Mouse (Mus musculus): ENCODE measurements around the gene Kng2.

Kng2 gene

DNA sequence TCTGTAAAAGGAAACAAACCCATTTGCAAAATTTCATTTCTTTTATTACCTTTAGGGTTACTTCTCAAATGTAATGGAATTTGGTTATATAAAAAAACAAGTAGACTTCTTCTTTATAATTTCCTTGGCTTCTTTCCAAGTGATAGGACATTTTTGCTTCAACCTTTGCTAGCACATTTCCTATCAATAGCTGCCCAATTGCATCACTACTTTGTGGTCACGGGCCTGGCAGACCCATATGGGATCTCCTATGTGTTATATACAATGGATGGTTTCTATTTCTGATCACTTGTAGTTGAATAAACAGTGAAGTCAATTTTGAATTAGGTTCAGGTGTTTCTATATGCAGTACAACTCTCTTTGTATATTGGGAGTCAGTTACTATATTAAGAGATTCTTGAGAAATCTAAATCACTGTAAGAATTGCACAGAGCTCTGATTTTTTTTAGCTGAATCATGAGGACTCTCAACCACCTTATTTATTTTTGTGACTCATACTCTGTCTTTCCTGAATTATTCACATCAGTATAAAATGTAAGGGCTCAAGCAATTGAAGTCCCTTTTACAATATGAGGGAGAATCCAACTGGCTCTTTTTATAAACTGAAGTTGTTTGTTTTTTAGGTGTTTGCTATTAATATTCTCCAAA, 61.8 kb downstream of the Kng2 start:
- ChIA-PET CTCF (no interaction called here), POLR2A (no interaction called here)

DNA sequence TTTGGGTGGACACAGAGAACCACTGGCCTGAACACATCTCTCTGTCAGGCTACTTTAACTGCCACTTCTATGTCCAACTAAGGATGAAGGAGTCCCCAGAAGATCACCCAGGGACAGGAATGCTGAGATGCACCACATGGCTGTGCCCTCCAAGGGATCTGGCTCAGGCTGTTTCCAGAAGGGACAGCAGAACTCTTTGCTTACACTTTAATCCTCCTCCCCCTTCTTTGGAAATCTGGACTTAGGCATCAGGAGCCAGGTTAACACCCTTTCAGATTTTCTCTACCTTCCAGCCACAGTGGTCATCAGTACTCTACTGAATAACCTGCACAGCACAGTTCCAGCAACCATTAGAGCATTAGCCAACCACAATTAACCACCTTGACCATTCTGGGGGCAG, 66.0 kb downstream of the Kng2 start:
- ChIA-PET CTCF (no interaction called here), POLR2A (interaction anchor here in 1 of 4 experiments (0.9 kb wide), 1 partner anchor 697 kb away, joined by 3 read pairs; the partner anchor contains the start of gene Tra2b)

DNA sequence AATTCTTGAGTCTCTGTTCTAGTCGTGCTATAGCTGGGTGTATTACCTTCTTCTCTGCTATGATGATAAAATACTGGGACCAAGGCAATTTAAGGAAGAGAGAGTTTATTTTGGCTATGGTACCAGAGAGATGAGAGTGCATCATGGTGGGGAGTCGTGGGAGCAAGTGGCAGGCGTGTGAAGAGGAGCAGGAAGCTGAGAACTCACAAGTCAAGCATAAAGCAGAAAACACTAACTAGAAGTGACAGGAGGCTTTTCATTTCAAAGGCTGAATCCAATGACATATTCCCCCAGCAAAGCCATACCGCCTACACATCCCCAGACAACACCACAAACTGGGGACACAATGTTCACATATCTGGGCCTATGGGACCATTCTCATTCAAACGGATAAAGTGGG, 67.0 kb downstream of the Kng2 start:
- CTCF ChIA-PET = no interaction called here
- POLR2A ChIA-PET = no interaction called here

DNA sequence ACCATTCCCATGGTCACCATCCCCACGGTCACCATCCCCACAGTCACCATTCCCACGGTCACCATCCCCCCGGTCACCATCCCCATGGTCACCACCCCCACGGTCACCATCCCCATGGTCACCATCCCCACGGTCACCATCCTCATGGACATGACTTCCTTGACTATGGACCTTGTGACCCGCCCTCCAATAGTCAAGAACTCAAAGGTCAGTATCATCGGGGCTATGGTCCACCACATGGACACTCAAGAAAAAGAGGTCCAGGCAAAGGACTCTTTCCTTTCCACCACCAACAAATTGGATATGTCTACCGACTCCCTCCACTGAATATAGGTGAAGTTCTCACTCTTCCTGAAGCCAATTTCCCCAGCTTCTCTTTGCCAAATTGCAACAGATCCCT, 68.2 kb downstream of the Kng2 start:
- ChIA-PET POLR2A (no interaction called here), CTCF (no interaction called here)

DNA sequence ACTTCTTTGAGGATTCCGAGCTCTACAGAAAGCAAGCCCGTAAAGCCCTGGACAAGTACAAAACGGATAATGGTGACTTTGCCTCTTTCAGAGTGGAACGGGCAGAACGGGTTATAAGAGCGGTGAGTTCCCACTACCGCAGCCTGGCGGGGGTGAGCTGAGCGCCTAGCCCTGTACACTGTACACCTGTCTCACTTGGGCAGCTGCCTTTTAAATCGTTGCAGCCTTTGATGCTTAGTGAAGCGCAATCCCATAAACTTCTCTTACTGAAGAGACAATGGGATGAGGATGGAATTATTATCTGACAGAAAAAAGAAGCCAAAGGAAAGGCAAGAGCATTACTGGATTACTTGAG, 73.2 kb downstream of the Kng2 start:
- CTCF ChIA-PET = interaction anchor here in 2 of 4 experiments (1.0 to 1.5 kb wide), 4 partner anchors 90 to 655 kb away, joined by 3 to 5 read pairs (median 4); no protein-coding TSS in a partner anchor

DNA sequence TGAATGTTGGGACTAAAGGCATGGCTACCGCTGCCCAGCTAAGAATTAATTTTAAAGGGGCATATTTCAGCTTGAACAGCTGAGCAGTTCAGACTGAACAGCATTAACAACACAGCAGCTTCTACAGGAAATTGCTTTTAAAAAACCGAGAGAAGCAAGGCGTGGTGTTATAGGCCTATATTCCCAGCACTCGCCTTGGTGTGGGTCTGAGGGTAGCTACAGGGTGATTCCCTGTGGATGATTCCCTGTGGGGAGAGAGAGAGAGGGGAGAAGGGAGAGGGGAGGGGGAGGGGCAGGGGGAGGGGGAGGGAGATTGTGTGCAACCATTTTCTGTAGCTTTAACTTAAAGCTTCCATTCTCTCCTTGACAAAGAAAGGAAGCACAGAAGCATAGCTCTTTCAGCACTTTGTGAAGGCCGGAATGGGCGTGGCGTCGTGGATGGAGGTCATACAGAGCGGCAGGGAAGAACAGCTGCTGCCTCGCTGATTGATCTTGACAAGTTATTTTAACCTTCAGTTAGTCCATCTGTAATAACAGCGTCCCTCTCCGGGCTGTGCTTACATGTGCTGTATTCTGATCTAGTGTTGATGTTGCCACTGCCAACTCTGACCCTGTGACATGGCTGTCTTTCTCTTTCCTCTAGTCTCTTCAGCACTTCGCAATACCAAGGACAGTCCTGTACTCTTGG, 73.7 kb downstream of the Kng2 start:
- CTCF ChIA-PET = interaction anchor here in 2 of 4 experiments (0.6 to 1.5 kb wide), 6 partner anchors 90 to 654 kb away, joined by 3 to 5 read pairs (median 4); no protein-coding TSS in a partner anchor
- POLR2A ChIA-PET = interaction anchor here in 3 of 4 experiments (0.5 to 1.8 kb wide), 28 partner anchors 10 to 549 kb away, joined by 3 to 9 read pairs (median 3); partner anchors contain the start of gene Fetub (in 1 of the 3)

More for the DNA sequence above, 73.2 kb downstream of the Kng2 start:
- POLR2A ChIA-PET = interaction anchor here in 3 of 4 experiments (0.5 to 1.8 kb wide), 25 partner anchors 10 to 550 kb away, joined by 3 to 9 read pairs (median 3); partner anchors contain the start of gene Fetub (in 1 of the 3)

DNA sequence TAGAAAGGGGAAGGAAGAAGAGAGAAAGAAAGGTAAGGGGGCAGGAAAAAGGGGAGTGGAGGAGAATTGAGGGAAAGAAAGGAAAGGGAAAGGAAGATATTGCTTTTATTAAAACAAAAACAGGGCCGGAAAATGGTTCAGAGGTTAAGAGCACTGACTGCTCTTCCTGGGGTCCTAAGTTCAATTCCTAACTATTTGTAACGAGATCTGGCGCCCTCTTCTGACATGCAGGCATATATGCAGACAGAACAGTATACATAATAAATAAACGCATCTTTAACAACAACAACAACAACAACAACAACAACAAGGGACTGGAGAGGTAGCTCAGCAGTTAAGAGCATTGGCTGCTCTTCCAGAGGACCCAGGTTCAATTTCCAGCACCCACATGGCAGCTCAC, 76.2 kb downstream of the Kng2 start:
- POLR2A ChIA-PET = no interaction called here
- CTCF ChIA-PET = no interaction called here

DNA sequence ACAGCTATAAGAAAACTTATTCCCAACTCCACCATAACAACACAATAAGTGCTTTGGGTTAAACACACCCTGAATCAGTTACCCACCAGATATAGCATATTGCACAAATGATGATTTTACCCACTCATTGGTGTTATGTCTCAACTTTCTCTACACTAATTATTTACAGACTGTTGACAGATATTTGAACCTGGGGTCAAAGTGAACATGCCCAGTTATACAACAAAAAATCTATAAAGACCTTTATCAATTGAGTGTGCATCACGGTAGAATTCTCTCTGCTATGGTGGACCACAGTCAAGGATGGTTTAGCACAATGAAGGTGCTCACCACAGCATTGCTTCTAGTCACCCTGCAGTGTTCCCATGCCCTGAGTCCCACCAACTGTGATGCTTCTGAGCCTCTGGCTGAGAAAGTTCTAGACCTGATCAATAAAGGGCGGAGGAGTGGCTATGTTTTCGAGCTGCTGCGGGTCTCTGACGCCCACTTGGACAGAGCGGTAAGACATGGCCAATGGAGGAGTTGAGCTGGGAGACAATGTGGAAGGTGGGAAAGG, 78.4 kb downstream of the Kng2 start, which contains the start of gene Hrg:
TSS of gene Hrg (plus strand) at position 233 of the 556 bp plus-strand sequence.
- POLR2A ChIA-PET = interaction anchor here in 1 of 4 experiments (0.7 kb wide), 1 partner anchor 178 kb away, joined by 3 read pairs; no protein-coding TSS in a partner anchor
- CTCF ChIA-PET = interaction anchor here in 1 of 4 experiments (0.7 kb wide), 1 partner anchor 95 kb away, joined by 3 read pairs; no protein-coding TSS in a partner anchor

DNA sequence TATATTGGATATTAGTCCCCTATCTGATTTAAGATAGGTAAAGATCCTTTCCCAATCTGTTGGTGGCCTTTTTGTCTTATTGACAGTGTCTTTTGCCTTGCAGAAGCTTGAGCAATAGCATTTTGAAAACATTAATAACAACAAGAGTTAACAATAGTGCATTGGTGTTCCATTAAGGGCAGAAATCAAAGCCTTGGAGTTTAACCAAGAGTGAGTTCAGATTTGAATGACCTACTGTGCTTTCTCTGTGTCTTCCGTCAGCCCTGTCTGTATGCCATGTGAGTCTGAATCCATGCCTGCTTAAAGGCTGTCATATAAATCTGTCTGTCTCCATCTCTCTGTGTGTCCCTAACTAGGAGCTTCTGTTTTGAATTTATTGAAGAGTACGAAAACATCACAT, 81.9 kb downstream of the Kng2 start:
- ChIA-PET CTCF (no interaction called here), POLR2A (no interaction called here)

DNA sequence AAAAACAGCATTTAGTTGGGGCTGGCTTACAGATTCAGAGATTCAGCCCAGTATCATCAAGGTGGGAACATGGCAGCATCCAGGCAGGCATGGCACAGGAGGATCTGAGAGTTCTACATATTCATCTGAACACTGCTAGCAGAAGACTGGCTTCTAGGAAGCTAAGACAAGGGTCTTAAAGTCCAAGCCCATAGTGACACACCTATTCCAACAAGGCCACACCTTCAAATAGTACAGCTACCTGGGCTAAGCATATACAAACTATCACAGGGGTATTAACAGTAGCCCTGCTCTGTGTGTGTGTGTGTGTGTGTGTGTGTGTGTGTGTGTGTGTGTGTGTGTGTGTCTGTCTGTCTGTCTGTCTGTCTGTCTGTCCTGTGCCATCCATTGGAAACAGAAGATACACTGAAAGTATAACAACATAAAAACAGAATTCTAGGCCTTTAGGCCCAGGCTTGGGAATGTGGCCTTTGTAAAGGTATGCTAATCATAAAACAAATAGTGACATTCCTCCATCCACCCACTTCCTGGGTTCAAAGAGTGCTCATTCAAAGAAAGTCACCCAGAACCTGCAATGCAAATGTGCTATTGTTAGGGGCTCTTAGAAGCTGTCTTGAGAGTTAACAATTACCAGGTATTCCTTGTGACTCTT, 87.3 kb downstream of the Kng2 start:
- POLR2A ChIA-PET = interaction anchor here (0.6 to 2.4 kb wide), 15 partner anchors 10 to 158 kb away, joined by 3 to 15 read pairs (median 5); partner anchors contain the start of genes Dnajb11 (in 1 of the 4), Fetub (in 1 of the 4) and Tbccd1 (in 1 of the 4)

DNA sequence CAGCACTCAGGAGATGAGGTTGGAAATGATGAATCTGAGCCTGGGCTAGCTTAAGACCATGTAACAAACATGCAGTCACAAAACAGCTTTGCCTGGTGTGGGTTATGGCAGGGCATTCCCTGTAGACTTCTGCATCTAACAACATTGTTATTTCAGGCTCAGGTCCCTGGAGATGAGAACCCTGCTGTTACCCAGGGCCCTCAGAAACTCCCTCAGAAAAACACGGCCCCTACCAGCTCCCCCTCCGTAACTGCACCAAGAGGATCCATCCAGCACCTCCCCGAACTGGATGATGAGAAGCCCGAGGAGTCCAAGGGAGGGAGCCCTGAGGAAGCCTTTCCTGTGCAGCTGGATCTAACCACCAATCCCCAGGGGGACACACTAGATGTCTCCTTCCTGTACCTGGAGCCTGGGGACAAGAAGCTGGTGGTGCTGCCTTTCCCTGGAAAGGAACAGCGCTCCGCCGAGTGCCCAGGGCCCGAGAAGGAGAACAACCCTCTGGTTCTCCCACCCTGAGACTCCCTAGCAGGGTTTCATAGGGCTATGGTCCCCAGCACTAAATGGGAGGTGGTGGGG, 90.1 kb downstream of the Kng2 start:
- CTCF ChIA-PET = no interaction called here
- POLR2A ChIA-PET = interaction anchor here in 2 of 4 experiments (0.8 to 1.3 kb wide), 2 partner anchors 20 to 21 kb away, joined by 3 read pairs; partner anchors contain the start of gene Fetub (in 1 of the 2)

More for the DNA sequence above, 87.3 kb downstream of the Kng2 start:
- CTCF ChIA-PET = interaction anchor here in 2 of 4 experiments (0.6 to 0.7 kb wide), 2 partner anchors 207 to 297 kb away, joined by 3 read pairs; no protein-coding TSS in a partner anchor

DNA sequence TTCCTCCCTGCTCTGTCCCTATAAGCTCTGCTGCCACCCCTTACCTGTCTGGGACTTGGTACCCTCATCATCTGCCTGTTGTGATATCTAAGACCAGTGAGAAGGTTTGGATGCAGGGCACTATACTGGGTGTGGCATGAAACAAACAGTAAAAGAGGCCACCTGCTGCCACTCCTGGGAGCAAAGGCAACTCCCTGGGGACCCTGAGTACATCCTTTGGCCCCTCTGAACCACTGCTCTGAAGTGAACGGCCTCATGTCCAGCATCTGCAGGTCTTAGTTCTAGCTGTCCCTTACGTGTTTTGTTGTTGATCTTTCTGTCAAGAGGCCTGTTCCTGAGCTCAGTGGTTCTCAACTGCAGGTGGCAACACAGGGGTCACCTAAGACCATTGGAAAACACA, 90.7 kb downstream of the Kng2 start:
- ChIA-PET POLR2A (interaction anchor here in 2 of 4 experiments (0.6 to 1.3 kb wide), 3 partner anchors 19 to 687 kb away, joined by 3 read pairs; partner anchors contain the start of gene Fetub (in 1 of the 2)), CTCF (no interaction called here)

DNA sequence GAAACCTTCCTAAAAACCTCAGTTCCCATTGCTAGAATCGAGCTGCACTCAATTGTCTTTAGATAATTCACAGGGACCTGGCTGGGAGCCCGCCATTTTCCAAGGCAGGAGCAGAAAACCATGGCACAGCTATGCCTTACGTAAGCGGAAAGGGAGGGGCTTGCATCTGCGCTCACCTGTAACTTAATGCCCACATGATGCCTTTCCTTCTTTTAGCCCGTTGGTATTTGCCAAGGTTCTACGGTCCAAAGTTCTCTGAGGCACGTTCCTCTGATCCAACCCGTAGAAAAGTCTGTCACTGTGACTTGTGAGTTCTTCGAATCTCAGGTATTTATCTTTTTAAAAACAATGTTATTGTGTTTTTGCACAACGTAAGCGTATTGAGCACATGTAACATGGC, 91.7 kb downstream of the Kng2 start:
- ChIA-PET POLR2A (interaction anchor here in 2 of 4 experiments (0.7 kb wide), 2 partner anchors 18 to 94 kb away, joined by 3 to 4 read pairs; no protein-coding TSS in a partner anchor), CTCF (no interaction called here)

Data from embryonic stem cell, embryonic (primary cell).